Mouse (Mus musculus) layer of hippocampus, adult 9-10 months (tissue): ENCODE data around the gene Mgat1.

ENCODE experiments used
- DNase-seq: peaks from one replicate; pipeline ENCODE4 v3.0.0; 2022; ENCODE audit warnings: low spot score

The Mgat1 gene

DNA sequence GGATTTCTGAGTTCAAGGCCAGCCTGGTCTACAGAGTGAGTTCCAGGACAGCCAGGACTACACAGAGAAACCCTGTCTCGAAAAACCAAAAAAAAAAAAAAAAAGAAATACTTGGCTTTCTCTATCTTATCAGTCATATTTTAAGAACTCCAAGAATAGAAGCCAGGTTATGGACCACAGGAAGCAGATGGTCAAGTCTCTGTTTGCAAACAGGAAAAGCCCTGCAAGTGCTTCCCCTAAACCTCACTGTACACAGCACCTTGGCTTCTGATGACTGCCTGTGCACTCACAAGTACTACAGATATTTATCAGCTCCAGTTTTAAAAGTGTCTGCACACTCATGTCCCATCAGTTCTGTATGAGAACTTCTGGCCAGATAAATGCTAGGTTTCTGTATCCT is 2.5 kb upstream of the Mgat1 start:
- no peak for DNase-seq

- no peak for DNase-seq
Measured at GRCm38 (mm10) chr11:49242944-49243626, 906 bp upstream of the Mgat1 start.

DNA sequence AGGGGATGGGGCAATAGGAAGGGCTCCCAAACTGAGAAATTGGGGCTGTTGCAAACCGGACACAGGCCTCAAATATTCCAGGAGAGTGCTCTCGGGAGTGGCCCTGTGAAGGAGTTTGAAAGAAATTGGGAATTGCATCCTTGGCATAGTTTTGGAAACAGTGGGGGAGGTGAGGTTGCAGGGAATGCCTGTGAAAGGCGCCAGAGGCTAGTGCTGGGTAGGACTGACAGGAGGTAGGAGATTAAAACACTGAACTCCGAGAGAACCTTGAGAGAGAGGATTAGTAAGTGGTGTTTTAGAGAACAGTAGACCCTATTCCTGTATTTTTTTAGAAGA is 572 bp downstream of the Mgat1 start:
- no peak for DNase-seq

GRCm38 (mm10) chr11:49245176-49245575 is 1.2 kb downstream of the Mgat1 start:
- no peak for DNase-seq

DNA sequence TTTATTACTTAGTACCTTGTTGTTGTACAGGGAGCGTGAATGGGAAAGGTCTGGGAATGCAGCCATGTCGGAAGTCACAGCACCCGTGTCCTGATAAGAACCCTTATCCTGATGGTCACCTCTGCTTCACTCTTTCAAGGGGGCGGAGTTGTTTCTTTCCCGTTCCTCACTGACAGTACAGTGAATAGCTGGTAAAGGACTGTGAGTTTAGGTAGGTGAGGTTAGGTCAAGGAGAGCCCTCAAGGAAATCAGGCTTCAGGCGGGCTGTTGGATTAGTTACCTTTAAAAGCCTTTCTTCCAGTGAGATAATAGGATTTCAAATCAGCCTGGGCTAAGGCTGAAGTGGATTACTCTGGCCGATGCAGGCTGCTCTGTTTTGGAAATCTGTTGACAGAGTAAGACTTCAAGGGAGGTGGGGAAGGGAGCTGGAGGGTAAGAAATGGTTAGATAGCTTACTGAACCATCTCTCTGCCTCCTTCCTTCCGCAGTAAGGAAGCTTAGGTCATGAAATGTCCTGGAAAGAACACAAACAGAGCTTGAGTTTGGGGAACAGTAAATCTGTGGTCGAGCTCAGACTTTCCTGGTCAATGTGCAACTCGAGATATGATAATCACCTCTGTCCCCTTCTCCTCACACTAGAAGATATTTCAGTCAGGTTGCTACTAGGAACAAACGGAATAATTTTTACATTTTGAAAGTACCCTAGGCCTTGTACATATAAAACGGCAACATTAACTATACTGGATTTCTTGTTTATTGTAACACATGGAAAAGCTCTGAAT is 1.8 kb downstream of the Mgat1 start:
- DNase-seq: no peak

DNA sequence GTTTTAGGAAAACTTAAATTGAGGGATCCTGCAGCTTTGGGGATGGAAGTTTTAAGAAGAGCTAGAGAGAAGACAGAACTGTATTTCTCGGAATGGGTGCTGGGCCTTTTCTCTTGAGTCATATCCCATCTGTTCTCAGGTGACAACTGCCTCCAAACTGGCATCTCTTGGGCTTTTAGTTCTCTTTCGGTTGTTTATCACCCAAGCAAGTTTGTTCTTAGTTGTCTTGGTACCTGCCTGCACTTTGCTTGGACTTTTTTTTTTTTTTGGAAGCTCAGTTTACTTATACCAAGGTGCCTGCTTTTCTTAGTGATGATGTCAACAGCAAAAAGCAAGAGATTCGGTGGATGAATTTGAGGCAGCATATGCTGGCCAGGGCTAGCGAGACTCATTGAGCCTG is 2.5 kb downstream of the Mgat1 start:
- DNase-seq: no peak

DNA sequence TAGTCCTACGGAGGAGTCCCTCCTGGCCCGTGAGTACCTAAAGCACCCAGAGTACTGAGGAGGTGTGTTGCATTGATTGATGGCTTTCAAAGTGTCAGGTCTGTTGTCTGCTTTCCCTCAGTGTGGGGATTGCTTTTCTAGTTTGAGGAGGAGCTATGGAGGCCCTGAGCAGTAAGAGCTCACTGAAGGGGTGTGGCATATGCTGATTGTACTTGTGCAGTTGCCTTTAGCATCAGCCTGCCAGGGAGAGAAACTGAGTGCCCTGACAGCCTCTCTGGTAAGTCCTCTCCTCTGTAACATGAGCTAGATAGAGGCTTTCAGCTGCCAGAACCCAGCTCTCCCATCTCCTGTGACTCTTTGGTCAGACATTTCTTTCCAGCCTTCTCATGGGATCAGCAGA is 3.3 kb downstream of the Mgat1 start:
- no peak for DNase-seq

GRCm38 (mm10) chr11:49248226-49248973 is 4.4 kb downstream of the Mgat1 start:
- DNase-seq: no peak

DNA sequence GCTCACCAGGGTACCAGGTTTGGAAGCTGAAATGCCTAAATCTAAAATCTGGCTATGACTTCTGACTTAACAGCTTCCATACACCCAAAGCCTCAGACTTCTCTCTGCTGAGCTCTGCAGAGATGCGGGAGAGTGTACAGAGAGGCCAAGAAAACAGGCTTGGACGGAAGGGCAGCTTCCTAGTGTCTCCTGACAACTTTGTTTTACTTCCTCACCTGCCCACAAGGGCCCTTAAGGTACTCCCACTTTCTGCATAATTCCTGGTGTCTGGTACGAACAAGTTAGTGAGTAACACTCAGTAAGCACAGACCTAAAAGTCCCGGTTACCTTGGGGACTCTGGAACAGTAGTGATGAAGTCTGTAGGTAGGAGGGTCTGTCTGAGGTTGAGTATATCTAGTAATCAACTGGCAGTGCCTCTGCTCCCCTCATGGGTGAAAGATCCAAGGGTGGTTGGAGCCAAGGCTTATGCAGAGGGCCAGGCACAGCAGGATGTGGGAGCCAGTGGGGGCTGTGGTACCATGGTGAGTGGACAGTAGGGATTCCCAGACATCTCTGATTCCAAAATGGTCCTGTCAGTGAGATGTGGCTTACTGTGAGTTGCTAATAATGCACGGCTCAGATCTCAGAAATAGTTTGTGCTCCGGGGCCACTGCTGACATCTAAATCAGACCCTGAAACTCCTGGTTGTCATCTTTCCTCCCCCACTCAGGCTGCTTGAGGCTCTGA is 5.1 kb downstream of the Mgat1 start:
- DNase-seq: no peak

DNA sequence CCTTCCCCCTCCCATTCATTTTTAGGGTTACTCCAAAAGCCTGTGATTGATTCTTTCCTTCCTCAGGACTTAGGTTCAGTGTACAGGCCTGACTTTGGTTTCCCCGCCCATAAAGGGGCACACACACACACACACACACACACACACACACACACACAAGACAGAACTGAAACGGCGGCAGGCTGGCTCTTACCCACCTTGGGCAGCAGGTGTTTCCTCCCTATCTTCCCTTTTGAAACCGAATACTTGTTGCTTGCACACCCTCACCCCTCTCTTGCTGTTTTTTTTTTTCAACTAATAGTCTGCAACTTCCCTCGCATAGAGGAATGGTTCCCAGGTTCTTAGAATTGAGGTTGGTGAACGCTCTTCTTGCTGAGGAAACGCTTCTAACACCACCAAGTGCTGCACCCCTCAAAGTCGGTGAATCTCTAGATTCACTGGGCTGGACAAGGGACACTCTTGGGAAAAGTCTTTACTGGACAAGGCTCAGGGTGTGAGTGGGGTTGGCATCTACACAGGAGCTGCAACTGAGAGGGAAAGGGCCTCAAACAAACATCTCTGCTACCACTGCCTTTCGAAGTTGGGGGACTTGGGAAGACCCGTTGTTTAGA is 5.9 kb downstream of the Mgat1 start:
- DNase-seq: no peak

- DNase-seq: no peak
Measured at GRCm38 (mm10) chr11:49250422-49251379, 6.7 kb downstream of the Mgat1 start.

DNA sequence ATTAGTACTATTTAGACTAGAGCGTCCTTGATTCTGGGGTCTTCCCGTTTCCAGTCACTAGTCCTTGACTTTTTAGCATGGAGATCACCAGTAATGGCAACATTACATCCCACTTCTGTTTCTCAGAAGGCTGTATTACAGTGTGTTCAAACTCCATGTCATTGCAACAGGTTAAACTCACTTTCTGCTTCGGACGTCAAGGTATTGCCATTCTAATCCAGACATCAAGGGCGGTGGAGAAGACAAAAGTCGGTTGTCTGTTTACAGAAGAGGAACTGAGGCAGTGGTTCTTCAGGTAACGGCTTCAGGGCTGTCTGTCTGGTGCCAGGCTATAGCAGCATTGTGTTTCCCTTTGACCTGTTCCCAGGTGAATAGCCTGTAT is 7.4 kb downstream of the Mgat1 start:
- no peak for DNase-seq

GRCm38 (mm10) chr11:49252048-49252447 is 8.1 kb downstream of the Mgat1 start:
- no peak for DNase-seq

DNA sequence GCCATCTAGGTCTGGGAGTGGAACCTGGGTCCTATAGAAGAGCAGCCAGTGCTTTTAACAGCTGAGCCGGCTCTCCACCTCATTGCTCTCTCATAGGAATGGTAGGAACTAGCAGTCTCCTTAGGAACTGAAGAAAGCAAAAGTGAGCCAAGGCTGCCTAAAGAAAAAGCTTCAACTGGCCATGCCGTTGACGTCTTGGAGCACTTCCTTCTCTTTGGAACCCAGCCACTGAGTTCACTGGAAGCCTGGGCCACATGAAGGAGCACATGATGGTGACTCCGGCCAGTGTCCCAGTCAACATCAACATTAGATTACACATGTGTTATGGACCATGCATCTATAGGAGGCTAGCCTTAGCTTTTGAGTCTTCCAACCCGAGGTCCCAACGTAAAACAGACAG is 9.0 kb downstream of the Mgat1 start:
- DNase-seq: no peak

DNA sequence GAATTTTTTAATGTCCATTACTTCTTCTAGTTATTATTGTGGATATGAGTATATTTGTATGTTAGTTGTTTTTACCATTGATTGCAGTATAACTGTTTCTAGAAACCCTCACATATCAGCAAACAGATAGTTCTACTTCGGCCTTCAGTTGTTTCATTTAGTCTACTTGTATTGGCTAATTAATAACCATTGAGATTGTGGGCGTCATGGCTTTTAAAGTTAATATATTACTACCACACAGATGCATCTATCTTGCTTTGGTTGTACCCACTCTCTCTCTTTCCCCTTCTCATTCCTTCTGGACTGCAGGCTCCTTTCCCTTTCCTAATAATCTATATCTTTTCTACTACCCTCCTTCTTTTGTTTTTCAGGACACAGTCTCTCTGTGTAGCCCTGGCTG is 15.3 kb downstream of the Mgat1 start:
- no peak for DNase-seq

DNA sequence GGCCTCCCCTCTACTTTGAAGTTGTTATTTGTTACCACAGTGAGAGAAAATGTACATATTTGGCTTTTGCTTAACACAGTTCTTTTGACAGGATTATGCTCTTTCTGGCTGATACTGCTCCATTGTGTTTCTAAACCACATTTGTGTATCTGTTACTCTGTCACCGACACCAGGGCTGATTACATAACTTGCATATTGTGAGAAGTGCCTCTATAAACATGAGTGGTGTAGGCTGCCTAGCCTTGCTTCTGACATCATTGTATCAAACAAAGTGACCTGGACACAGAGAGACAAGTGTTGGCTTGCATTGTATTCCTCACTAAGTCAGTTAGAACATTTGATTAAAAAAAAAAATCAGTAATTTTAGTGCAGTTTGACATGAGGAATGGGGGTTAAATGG is 15.8 kb downstream of the Mgat1 start:
- no peak for DNase-seq

DNA sequence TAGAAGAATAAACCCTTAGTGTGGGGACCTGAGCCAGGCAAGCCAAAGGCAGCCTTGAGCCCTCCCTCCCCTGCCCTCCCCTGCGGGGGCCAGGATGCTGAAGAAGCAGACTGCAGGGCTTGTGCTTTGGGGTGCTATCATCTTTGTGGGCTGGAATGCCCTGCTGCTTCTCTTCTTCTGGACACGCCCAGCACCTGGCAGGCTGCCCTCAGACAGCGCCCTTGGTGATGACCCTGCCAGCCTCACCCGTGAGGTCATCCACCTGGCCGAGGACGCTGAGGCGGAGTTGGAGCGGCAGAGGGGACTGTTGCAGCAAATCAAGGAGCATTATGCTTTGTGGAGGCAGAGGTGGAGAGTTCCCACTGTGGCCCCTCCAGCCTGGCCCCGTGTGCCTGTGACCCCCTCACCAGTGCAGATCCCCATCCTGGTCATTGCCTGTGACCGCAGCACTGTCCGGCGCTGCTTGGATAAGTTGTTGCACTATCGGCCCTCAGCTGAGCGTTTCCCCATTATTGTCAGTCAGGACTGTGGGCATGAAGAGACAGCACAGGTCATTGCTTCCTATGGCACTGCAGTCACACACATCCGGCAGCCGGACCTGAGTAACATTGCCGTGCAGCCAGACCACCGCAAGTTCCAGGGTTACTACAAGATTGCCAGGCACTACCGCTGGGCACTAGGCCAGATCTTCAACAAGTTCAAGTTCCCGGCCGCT is 16.8 kb downstream of the Mgat1 start:
- no peak for DNase-seq

DNA sequence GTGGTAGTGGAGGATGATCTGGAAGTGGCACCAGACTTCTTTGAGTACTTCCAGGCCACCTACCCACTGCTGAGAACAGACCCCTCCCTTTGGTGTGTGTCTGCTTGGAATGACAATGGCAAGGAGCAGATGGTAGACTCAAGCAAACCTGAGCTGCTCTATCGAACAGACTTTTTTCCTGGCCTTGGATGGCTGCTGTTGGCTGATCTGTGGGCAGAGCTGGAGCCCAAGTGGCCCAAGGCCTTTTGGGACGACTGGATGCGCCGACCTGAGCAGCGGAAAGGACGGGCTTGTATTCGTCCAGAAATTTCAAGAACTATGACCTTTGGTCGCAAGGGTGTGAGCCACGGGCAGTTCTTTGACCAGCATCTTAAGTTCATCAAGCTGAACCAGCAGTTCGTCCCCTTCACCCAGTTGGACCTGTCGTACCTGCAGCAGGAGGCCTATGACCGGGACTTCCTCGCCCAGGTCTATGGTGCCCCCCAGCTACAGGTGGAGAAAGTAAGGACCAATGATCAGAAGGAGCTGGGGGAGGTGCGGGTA is 17.4 kb downstream of the Mgat1 start:
- no peak for DNase-seq

GRCm38 (mm10) chr11:49262286-49262685 is 18.3 kb downstream of the Mgat1 start:
- no peak for DNase-seq

DNA sequence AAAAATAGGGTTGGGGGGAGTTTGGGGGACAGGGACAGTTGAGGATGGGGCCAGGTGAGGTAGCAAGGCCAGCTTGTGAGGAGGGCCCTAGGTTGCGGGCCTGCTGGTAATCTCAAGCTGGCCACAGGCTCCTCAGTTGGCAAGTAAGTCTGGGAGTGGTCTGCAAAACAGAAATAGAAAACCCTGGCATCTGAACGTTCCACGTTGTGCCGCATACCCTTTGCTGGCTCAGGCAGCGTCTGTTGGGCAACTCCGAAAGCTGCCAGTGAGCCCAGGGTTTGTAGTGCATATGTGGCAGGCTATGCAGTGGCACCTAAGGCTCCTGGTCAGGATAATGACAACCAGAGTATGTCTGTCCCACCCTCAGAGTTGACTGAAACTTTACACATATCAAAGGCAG is 19.2 kb downstream of the Mgat1 start:
- no peak for DNase-seq
